Mouse (Mus musculus): ENCODE measurements around the gene Ambra1.
A peak's percentile ranks its signal among the peaks of the same experiment; 100 is the strongest.

Gene Ambra1

GRCm38 (mm10) chr2:91934826-91935525 lies 205.0 kb downstream of the Ambra1 start:
- no peak for DNase-seq (ENCODE audit: low spot score in 2 of 2)

GRCm38 (mm10) chr2:91936154-91936553 lies 206.2 kb downstream of the Ambra1 start:
- peak in 1 of 2 experiments; percentile 80 for DNase-seq (ENCODE audit: low spot score in 2 of 2)

- no peak for DNase-seq (ENCODE audit: low spot score in 2 of 2)
These were observed 209.5 kb downstream of the Ambra1 start for GRCm38 (mm10) chr2:91939303-91939935.

- DNase-seq (ENCODE audit: low spot score in 2 of 2): no peak
These were observed 212.4 kb downstream of the Ambra1 start for GRCm38 (mm10) chr2:91942356-91942755.

GRCm38 (mm10) chr2:91944170-91944950 lies 214.4 kb downstream of the Ambra1 start:
- DNase-seq (ENCODE audit: low spot score in 2 of 2): peak in 1 of 2 experiments; percentile 82

- no peak for DNase-seq (ENCODE audit: low spot score in 2 of 2)
These were observed 215.5 kb downstream of the Ambra1 start, which contains the start of gene Gm9821 for GRCm38 (mm10) chr2:91945483-91945882. Gene Gm9821, plus strand, starts transcription at chr2:91945703.

- no peak for DNase-seq (ENCODE audit: low spot score in 2 of 2)
These were observed 216.9 kb downstream of the Ambra1 start for GRCm38 (mm10) chr2:91946836-91947235.

- DNase-seq (ENCODE audit: low spot score in 2 of 2): peak in 1 of 2 experiments; percentile 63
These were observed 217.6 kb downstream of the Ambra1 start for GRCm38 (mm10) chr2:91947397-91948150.

- DNase-seq (ENCODE audit: low spot score in 2 of 2): no peak
These were observed 218.2 kb downstream of the Ambra1 start for GRCm38 (mm10) chr2:91948151-91948509.

GRCm38 (mm10) chr2:91948792-91949241 lies 218.9 kb downstream of the Ambra1 start:
- no peak for DNase-seq (ENCODE audit: low spot score in 2 of 2)

- no peak for DNase-seq (ENCODE audit: low spot score in 2 of 2)
These were observed 219.7 kb downstream of the Ambra1 start for GRCm38 (mm10) chr2:91949411-91950274.

GRCm38 (mm10) chr2:91950275-91951085 lies 220.5 kb downstream of the Ambra1 start:
- no peak for DNase-seq (ENCODE audit: low spot score in 2 of 2)

GRCm38 (mm10) chr2:91953825-91954224 lies 223.9 kb downstream of the Ambra1 start:
- DNase-seq (ENCODE audit: low spot score in 2 of 2): no peak

- no peak for DNase-seq (ENCODE audit: low spot score in 2 of 2)
These were observed 225.2 kb downstream of the Ambra1 start for GRCm38 (mm10) chr2:91955121-91955591.

- DNase-seq (ENCODE audit: low spot score in 2 of 2): no peak
These were observed 225.9 kb downstream of the Ambra1 start for GRCm38 (mm10) chr2:91955875-91956274.

- peak; percentile 88 to 92 for DNase-seq (ENCODE audit: low spot score in 2 of 2)
These were observed 227.2 kb downstream of the Ambra1 start for GRCm38 (mm10) chr2:91957096-91957495.

- DNase-seq (ENCODE audit: low spot score in 2 of 2): no peak
These were observed 228.1 kb downstream of the Ambra1 start for GRCm38 (mm10) chr2:91958049-91958448.

- no peak for DNase-seq (ENCODE audit: low spot score in 2 of 2)
These were observed 228.9 kb downstream of the Ambra1 start for GRCm38 (mm10) chr2:91958701-91959457.
